Mouse (Mus musculus) hindbrain, embryonic 16.5 days (tissue): ENCODE results near the gene Tbxa2r. TPM values are rescaled to one million over a fixed set of nuclear protein-coding genes. Genes with fewer than 3 reads are reported as not detected.

ENCODE experiments used
- ATAC-seq: fragments of 200-750 bp; cut with Nextera tagmentation; 2 replicates; pipeline ENCODE4 v1.8.0; 2017; ENCODE audit warnings: moderate TSS enrichment, moderate library complexity
- H3K27ac ChIP-seq: fragments of 300-500 bp; sonication (generic); 2 replicates; pipeline ENCODE4 v1.5.1; 2014; ENCODE audit warnings: low read depth, mild to moderate bottlenecking, control low read depth, low read length, moderate library complexity
- H3K27me3 ChIP-seq: fragments of 300-500 bp; sonication (generic); replicated peaks from 2 replicates; pipeline ENCODE4 v1.6.1; 2014; ENCODE audit warnings: low read length; ENCODE audit not compliant: control insufficient read depth, insufficient read depth
- H3K36me3 ChIP-seq: fragments of 300-500 bp; sonication (generic); 2 replicates; pipeline ENCODE4 v1.6.1; 2014; ENCODE audit warnings: mild to moderate bottlenecking, low read length, moderate library complexity, mixed read lengths; ENCODE audit not compliant: control insufficient read depth, insufficient read depth
- H3K4me1 ChIP-seq: fragments of 300-500 bp; sonication (generic); 2 replicates; pipeline ENCODE4 v1.6.1; 2014; ENCODE audit warnings: low read depth, low read length; ENCODE audit not compliant: control insufficient read depth, insufficient read depth
- H3K4me2 ChIP-seq: fragments of 300-500 bp; sonication (generic); 2 replicates; pipeline ENCODE4 v1.6.1; 2014; ENCODE audit warnings: mild to moderate bottlenecking, low read length, control low read depth, moderate library complexity
- H3K4me3 ChIP-seq: fragments of 300-500 bp; sonication (generic); 2 replicates; pipeline ENCODE4 v1.5.1; 2014; ENCODE audit warnings: mild to moderate bottlenecking, low read length, control low read depth, moderate library complexity
- H3K9ac ChIP-seq: fragments of 300-500 bp; sonication (generic); 2 replicates; pipeline ENCODE4 v1.6.1; 2014; ENCODE audit warnings: low read depth, mild to moderate bottlenecking, control low read depth, low read length, moderate library complexity
- H3K9me3 ChIP-seq: fragments of 300-500 bp; sonication (generic); 2 replicates; pipeline ENCODE4 v1.6.1; 2014; ENCODE audit warnings: mild to moderate bottlenecking, low read length, moderate library complexity; ENCODE audit not compliant: control insufficient read depth
- WGBS: fragments of 180-500 bp; shearing (Covaris S2); extraction: QIAGEN DNeasy Blood & Tissue Kit; methylation state at CpG from one replicate; pipeline ENCODE4 v1.1.7; 2014; 5-methylcytosine and 5-hydroxymethylcytosine counted together
- polyA plus RNA-seq: library from polyadenylated mRNA; unstranded; fragments of >200 nt; fragmentation: Nextera tagmentation; extraction: Ambion mirVana; gene quantifications from 2 replicates; pipeline ENCODE4 v1.2.1, GENCODE M21; 2015

Tbxa2r gene
- polyA plus RNA-seq, 1 experiment from 2014 or later: 5.4 TPM

DNA sequence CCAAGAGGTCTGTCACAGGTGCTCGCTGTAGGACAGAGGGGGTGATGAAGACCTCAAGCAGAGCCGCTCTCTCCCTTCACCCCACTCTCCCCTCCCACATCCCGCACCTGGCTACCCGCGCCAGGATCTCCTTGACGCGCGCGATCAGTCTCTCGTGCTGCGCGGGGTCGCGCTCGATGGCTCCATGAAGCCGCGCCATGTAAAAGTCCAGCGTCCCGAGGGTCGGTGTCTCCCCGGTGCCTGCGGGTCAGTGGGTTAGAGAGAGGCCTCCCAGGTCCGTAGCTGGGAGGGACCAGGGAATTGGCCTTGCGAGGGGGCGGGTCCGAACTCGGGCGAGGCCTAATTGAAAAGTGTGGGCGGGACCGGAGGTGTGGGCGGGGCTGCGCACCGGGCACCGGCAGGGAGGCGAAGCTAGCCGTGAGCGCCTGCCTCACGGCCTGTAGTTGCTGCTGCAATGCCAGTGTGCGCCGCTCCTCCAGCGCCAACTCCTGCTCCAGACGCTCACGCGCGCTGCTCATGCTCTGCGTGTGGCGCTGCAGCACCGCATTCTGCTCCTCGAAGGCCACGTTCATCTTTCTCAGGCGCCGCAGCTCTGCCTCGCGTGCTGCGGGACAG, 18.0 kb downstream of the Tbxa2r start:
- H3K4me1 ChIP-seq: peaks cover 24% of the 10 kb centered on the region
- H3K9ac ChIP-seq: peak overlapping the region; percentile 63
- H3K4me3 ChIP-seq: peak overlapping the region; percentile 41
- H3K27ac ChIP-seq: peak overlapping the region; percentile 13; the same call in 1 of the 2 replicates
- no peaks in the 10 kb centered on the region for H3K36me3 ChIP-seq
- no peaks in the 10 kb centered on the region for H3K9me3 ChIP-seq
- peak overlapping the region; percentile 69 for H3K4me2 ChIP-seq
- ATAC-seq: peak; percentile 21; the same call in 1 of the 2 replicates
- 11% methylated on average over 55 of the region's 55 CpGs for WGBS
- peaks cover 37% of the 10 kb centered on the region for H3K27me3 ChIP-seq

DNA sequence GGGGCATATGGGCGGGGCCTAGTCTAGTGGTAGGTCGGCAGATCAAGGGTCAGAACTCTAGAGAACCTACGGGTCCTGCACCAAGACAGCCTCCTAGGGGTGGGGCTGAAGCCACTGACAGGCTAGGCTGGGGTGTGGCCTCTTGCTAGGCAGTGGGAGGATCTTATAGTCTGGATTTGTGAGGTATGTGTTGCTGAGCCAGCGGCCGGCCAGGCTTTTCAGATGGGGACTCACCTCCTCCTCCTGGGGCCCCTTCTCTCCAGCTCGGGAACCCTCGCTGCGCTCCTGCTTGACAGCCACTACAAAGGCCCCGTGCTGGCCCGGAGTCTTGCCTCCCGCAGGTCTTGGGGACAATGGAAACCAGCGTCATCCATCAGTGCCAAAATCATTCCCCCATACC, 20.6 kb downstream of the Tbxa2r start:
- H3K27ac ChIP-seq: no peak overlapping the region
- no peak overlapping the region for H3K9ac ChIP-seq
- H3K9me3 ChIP-seq: no peaks in the 10 kb centered on the region
- no peaks in the 10 kb centered on the region for H3K36me3 ChIP-seq
- peaks cover 16% of the 10 kb centered on the region for H3K27me3 ChIP-seq
- no peak overlapping the region for H3K4me3 ChIP-seq
- peak overlapping the region; percentile 90 for H3K4me2 ChIP-seq
- peaks cover 17% of the 10 kb centered on the region for H3K4me1 ChIP-seq
- WGBS: 3% methylated on average over 12 of the region's 12 CpGs
- no peak for ATAC-seq

DNA sequence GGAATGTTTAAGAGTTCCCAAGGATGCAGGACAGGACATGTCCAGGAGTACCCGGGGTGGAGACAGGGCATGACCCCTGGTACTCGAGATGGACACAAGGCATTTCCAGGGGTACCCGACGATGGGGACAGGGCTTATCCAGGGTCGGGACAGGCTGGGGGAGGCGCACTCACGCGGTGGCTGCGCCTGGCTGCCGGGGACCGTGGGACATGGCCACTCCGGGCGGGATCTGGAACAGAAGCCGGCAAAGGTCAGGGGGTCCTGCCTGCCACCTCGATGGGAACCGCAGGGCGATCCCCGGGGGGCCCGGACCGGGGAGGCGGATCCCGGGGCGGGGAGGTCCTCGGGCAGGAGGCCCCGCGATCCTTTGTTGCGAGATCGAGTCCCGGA, 21.4 kb downstream of the Tbxa2r start:
- peak overlapping the region; percentile 74 for H3K9ac ChIP-seq
- peak overlapping the region; percentile 56 for H3K27ac ChIP-seq
- peak overlapping the region; percentile 90 for H3K4me2 ChIP-seq
- peaks cover 9% of the 10 kb centered on the region; the same call in 1 of the 2 replicates for H3K27me3 ChIP-seq
- peak overlapping the region; percentile 69 for H3K4me3 ChIP-seq
- no peak; the same call in 1 of the 2 replicates for ATAC-seq
- WGBS: under 1% methylated on average over 27 of the region's 29 CpGs
- H3K36me3 ChIP-seq: no peaks in the 10 kb centered on the region
- H3K4me1 ChIP-seq: peaks cover 17% of the 10 kb centered on the region
- no peaks in the 10 kb centered on the region for H3K9me3 ChIP-seq

DNA sequence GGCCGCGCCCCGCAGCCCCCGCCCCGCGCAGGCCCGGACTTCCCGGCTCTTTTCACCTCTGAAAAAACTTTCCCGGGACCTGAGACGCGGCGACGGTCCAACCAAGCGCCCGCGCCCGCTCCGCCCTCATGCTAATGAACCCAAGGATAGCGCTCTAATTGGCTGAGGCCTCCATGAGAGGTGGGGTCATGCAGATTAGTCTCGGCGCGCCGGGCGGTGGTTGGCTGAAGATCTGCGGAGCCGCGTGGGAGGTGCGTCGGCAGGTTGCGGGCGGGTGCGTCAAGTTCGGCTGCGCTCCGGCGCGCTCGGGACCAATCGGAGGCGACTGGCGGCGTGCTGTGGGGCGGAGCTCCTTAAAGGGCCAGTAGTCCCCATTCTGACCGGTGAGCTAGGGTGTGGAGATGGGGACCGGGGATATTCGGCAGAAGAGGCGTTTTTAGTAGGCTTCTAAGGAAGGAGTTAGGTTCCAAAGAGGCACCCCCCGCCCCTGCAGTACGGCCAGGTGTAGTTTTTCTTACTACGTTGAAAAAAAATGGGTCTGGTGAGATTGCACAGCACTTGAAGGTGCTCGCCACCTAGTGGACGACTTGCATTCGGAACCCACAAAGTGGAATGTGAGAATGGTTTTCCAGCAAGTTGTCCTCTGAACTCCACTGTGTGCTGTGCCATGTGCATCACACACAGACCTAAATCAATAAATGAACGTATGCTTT, 22.0 kb downstream of the Tbxa2r start, which contains the start of gene Hmg20b:
Hmg20b (minus strand) TSS at position 130 of the 713 bp plus-strand sequence.
- Histone ChIP-seq H3K4me2 (peak within 1 kb of the TSS; percentile 90), H3K4me1 (peaks cover 17% of the 10 kb centered on the region), H3K9ac (peak within 1 kb of the TSS; percentile 74), H3K27ac (peak within 1 kb of the TSS; percentile 75), H3K36me3 (no peaks in the 10 kb centered on the region), H3K27me3 (peaks cover 6% of the 10 kb centered on the region; the same call in 1 of the 2 replicates), H3K9me3 (no peaks in the 10 kb centered on the region), H3K4me3 (peak within 1 kb of the TSS; percentile 69)
- peak; percentile 97 for ATAC-seq
- under 1% methylated on average over 54 of the region's 54 CpGs for WGBS

DNA sequence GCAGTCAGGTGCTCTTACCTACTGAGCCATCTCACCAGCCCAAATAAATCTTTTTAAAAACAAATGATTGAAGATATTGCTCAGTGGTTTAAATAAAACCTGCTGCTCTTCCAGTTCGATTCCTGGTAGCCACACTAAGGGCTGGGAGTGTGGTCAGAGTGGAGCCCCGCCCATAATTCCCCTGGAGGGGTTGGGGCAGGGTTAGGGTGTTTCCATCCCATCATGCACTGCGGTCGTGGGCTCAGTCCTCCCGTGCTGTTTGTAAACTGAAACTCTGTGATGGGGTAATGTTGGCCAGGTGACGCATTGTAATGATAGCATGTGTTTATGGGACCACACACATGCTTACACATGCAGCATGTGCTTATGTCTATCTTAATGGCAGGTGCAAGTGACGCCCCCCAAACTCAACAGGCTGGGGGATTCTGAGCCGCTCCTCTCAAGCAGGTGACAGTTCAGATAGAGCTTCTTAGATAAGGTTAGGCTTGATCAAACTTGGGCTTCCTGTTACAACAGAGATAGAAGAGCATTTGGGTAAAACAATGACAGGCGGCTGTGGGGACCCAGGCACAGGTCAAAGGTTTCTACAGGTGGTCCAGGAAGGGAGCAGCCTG, 23.3 kb downstream of the Tbxa2r start:
- ATAC-seq: no peak
- H3K27me3 ChIP-seq: peaks cover 6% of the 10 kb centered on the region; the same call in 1 of the 2 replicates
- no peak overlapping the region for H3K4me2 ChIP-seq
- H3K4me3 ChIP-seq: no peak overlapping the region
- peaks cover 17% of the 10 kb centered on the region for H3K4me1 ChIP-seq
- H3K9me3 ChIP-seq: no peaks in the 10 kb centered on the region
- 29% methylated on average over 9 of the region's 9 CpGs for WGBS
- H3K27ac ChIP-seq: no peak overlapping the region
- no peak overlapping the region for H3K9ac ChIP-seq
- no peaks in the 10 kb centered on the region for H3K36me3 ChIP-seq

DNA sequence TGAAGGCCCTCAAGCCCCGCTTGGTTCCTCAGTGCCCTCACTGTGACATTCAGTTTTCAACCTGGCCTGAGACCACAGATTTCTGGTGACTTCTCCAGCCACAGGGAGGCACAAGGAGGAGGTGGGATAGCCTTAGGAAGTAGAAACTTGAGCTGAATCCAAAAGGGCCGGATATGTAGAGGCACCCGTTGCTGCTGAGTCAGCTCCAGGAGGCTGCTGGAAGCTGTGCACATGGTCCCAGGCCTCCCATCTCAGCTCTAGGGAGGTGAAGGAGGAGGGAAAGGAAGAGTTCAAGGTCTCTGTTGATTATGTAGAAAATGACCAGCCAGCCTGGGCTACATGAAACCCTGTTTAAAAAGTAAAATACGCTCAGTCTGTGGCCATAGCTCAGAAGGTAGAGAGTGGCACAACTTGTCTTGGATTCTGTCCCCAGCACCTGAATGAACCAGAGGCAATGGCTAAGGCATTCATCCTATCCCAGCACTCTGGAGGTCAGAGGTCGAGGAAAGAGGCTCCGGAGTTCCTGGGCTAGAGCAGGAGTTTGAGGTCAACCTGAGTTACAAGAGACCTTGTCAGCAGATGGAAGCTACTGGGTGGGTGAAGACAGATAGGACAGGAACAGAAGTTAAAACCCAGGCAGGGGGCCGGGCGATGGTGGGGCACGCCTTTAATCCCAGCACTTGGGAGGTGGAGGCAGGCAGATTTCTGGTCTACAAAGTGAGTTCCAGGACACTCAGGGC, 26.4 kb downstream of the Tbxa2r start:
- no peak overlapping the region for H3K4me3 ChIP-seq
- WGBS: 71% methylated on average over 9 of the region's 9 CpGs
- no peak for ATAC-seq
- peaks cover 19% of the 10 kb centered on the region for H3K4me1 ChIP-seq
- no peaks in the 10 kb centered on the region for H3K27me3 ChIP-seq
- no peaks in the 10 kb centered on the region for H3K9me3 ChIP-seq
- H3K36me3 ChIP-seq: no peaks in the 10 kb centered on the region
- no peak overlapping the region for H3K27ac ChIP-seq
- H3K4me2 ChIP-seq: no peak overlapping the region
- no peak overlapping the region for H3K9ac ChIP-seq

DNA sequence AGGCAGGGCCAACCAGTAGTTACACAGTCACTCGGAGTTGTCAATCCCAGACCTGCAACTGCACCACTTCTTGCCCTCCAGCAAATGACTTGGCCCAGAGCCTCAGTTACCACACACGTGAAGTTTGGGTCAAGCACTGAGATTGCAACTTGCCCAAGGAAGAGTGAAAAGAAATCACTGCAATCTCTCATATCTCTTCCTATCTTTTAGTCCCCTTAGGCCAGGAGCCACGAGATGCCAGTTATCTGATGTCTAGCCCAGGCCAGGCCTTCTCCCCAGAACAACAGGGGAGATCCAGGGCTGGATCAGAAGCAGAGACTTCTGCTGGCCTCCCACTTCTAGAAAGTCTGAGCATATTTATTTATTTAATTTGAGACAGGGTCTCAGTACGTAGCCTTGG, 27.0 kb downstream of the Tbxa2r start:
- no peak for ATAC-seq
- Histone ChIP-seq H3K27me3 (no peaks in the 10 kb centered on the region), H3K36me3 (no peaks in the 10 kb centered on the region), H3K4me2 (no peak overlapping the region), H3K27ac (no peak overlapping the region), H3K9ac (no peak overlapping the region), H3K9me3 (no peaks in the 10 kb centered on the region), H3K4me3 (no peak overlapping the region), H3K4me1 (peaks cover 19% of the 10 kb centered on the region)
- 77% methylated on average over 4 of the region's 4 CpGs for WGBS

DNA sequence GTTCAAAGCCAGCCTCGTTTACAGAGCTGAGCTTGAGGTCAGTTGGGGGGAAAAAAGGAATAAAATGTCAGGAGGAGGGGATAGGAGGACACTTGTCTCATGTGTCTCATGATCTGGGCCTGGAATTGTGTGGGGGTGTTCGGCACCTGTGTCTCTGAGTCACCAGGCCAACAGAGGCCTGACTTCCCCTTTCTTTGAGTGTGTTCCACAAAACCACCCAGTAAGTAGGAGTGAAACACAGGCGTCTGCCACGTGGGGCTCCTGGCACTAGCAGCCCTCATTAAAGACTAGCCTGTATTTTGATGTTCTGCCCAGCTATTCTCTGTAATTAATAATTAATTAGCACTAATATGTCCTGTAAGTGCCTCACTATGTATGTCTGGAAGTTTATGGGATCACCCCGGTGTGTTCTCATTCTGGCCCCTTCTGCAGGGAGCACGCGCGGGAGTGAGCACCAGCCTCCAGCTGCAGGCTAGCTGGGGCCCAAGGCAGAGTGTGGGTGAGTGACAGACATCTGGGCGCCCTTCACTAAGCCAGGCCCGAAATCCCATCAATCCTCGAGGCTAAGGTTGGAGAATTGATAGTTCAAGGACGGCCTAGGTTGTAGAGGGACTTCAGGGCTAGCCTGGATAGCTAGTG, 27.9 kb downstream of the Tbxa2r start:
- Histone ChIP-seq H3K4me2 (peak overlapping the region; percentile 94), H3K36me3 (no peaks in the 10 kb centered on the region), H3K9me3 (no peaks in the 10 kb centered on the region), H3K9ac (no peak overlapping the region), H3K4me3 (no peak overlapping the region), H3K27me3 (no peaks in the 10 kb centered on the region), H3K4me1 (peaks cover 17% of the 10 kb centered on the region), H3K27ac (no peak overlapping the region)
- WGBS: 51% methylated on average over 12 of the region's 12 CpGs
- no peak for ATAC-seq
